Mouse (Mus musculus) CH12.LX (cell line): Measurements from ENCODE around the gene Sdhaf1. TPM values are rescaled to one million over a fixed set of nuclear protein-coding genes. Genes with fewer than 3 reads are reported as not detected.
A peak's percentile ranks its signal among the peaks of the same experiment; 100 is the strongest.

Experiments
- DNase-seq: peaks from one replicate; pipeline ENCODE4 v3.0.0-alpha.2; 2013; ENCODE audit errors: extremely low read depth
- H3K27ac ChIP-seq: 2 replicates; pipeline ENCODE4 v1.5.1; 2012; ENCODE audit warnings: low read depth, mild to moderate bottlenecking, control low read depth, moderate library complexity; ENCODE audit not compliant: insufficient read depth
- H3K27me3 ChIP-seq: replicated peaks from 2 replicates; pipeline ENCODE3; 2012; ENCODE audit warnings: inconsistent platforms
- H3K36me3 ChIP-seq, 2 experiments: replicated peaks in 1 of 2; 2 replicates each; pipeline versions ENCODE3 to v1.6.1; 2012; ENCODE audit warnings: inconsistent platforms in 1 of 2, low read length in 1 of 2, mild to moderate bottlenecking in 1 of 2, mixed read lengths in 1 of 2, moderate library complexity in 1 of 2; ENCODE audit not compliant: control insufficient read depth in 1 of 2, insufficient read depth in 1 of 2
- H3K4me1 ChIP-seq, 2 experiments: 2 replicates each; pipeline ENCODE4 v1.6.1; 2012; ENCODE audit warnings: inconsistent platforms in 1 of 2, moderate library complexity in 1 of 2; ENCODE audit not compliant: insufficient read depth in 2 of 2, control insufficient read depth in 1 of 2
- H3K4me2 ChIP-seq: 2 replicates; pipeline ENCODE4 v1.6.1; 2012; ENCODE audit warnings: low read depth, mild to moderate bottlenecking, control low read depth; ENCODE audit not compliant: poor library complexity, insufficient read depth, severe bottlenecking
- H3K4me3 ChIP-seq, 3 experiments: fragments of 150-350 bp in 1 of 3; sonication (generic) in 1 of 3; replicated peaks in 1 of 3; 2 replicates each; pipeline versions ENCODE3 to v1.5.1; 2011 to 2012; ENCODE audit warnings: low read depth in 2 of 3, low read length in 2 of 3, mild to moderate bottlenecking in 2 of 3, moderate library complexity in 2 of 3, control low read depth in 1 of 3, improper control_type of control experiment in 1 of 3, inconsistent platforms in 1 of 3, mixed read lengths in 1 of 3; ENCODE audit not compliant: poor library complexity in 1 of 3
- H3K79me2 ChIP-seq: replicated peaks from 2 replicates; pipeline ENCODE4 v1.6.1; 2012; ENCODE audit warnings: mild to moderate bottlenecking, moderate library complexity; ENCODE audit not compliant: control insufficient read depth, poor library complexity, insufficient read depth, severe bottlenecking; ENCODE audit errors: extremely low read depth
- H3K9ac ChIP-seq: 2 replicates; pipeline ENCODE4 v1.6.1; 2012; ENCODE audit warnings: low read depth, mild to moderate bottlenecking, control low read depth, moderate library complexity; ENCODE audit not compliant: insufficient read depth
- H3K9me3 ChIP-seq: replicated peaks from 2 replicates; pipeline ENCODE3; 2012; ENCODE audit warnings: low read length, inconsistent platforms, mixed read lengths
- BHLHE40 ChIP-seq: IDR thresholded peaks from 2 replicates; pipeline ENCODE4 v1.6.1; 2011; ENCODE audit warnings: mild to moderate bottlenecking, low read depth, low read length, improper control_type of control experiment
- CHD2 ChIP-seq: IDR thresholded peaks from 2 replicates; pipeline ENCODE4 v1.6.1; 2011; ENCODE audit warnings: low read length, improper control_type of control experiment
- CTCF ChIP-seq, 2 experiments: IDR thresholded peaks in 1 of 2; conservative IDR thresholded peaks in 1 of 2; 2 replicates each; pipeline ENCODE4 v1.5.1; 2011 to 2012; ENCODE audit warnings: low read depth in 2 of 2, low read length in 2 of 2, improper control_type of control experiment in 1 of 2, inconsistent platforms in 1 of 2, mild to moderate bottlenecking in 1 of 2, moderate library complexity in 1 of 2
- E2F4 ChIP-seq: IDR thresholded peaks from 2 replicates; pipeline ENCODE4 v1.6.1; 2011; ENCODE audit warnings: low read depth, low read length, improper control_type of control experiment; ENCODE audit not compliant: insufficient replicate concordance
- EP300 ChIP-seq: IDR thresholded peaks from 2 replicates; pipeline ENCODE4 v1.6.1; 2011; ENCODE audit warnings: low read length, improper control_type of control experiment
- ETS1 ChIP-seq: conservative IDR thresholded peaks from 2 replicates; pipeline ENCODE4 v1.6.1; 2012; ENCODE audit warnings: low read depth, mild to moderate bottlenecking, inconsistent platforms, low read length, improper control_type of control experiment, moderate library complexity
- GABPA ChIP-seq: IDR thresholded peaks from 2 replicates; pipeline ENCODE4 v1.6.1; 2012; ENCODE audit warnings: low read depth, low read length, improper control_type of control experiment, inconsistent platforms; ENCODE audit not compliant: insufficient replicate concordance
- IRF4 ChIP-seq: IDR thresholded peaks from 2 replicates; pipeline ENCODE4 v1.6.1; 2014; ENCODE audit warnings: low read depth, mild to moderate bottlenecking, inconsistent platforms, low read length, improper control_type of control experiment
- JUN ChIP-seq: IDR thresholded peaks from 2 replicates; pipeline ENCODE4 v1.6.1; 2011; ENCODE audit warnings: low read depth, mild to moderate bottlenecking, low read length, improper control_type of control experiment, moderate library complexity; ENCODE audit not compliant: insufficient read depth
- JUND ChIP-seq: conservative IDR thresholded peaks from 2 replicates; pipeline ENCODE4 v1.6.1; 2011; ENCODE audit warnings: low read depth, low read length, improper control_type of control experiment
- KAT2A ChIP-seq: IDR thresholded peaks from 2 replicates; pipeline ENCODE4 v1.6.1; 2012; ENCODE audit warnings: low read length, improper control_type of control experiment, inconsistent platforms; ENCODE audit not compliant: insufficient replicate concordance
- MAFK ChIP-seq: IDR thresholded peaks from 2 replicates; pipeline ENCODE4 v1.6.1; 2011; ENCODE audit warnings: low read length, improper control_type of control experiment; ENCODE audit not compliant: insufficient replicate concordance
- MAX ChIP-seq: IDR thresholded peaks from 2 replicates; pipeline ENCODE4 v1.6.1; 2011; ENCODE audit warnings: low read length, improper control_type of control experiment
- MEF2A ChIP-seq: IDR thresholded peaks from 2 replicates; pipeline ENCODE4 v1.6.1; 2014; ENCODE audit warnings: low read depth, mild to moderate bottlenecking, inconsistent platforms, low read length, improper control_type of control experiment, borderline replicate concordance
- MXI1 ChIP-seq: IDR thresholded peaks from 2 replicates; pipeline ENCODE4 v1.6.1; 2011; ENCODE audit warnings: mild to moderate bottlenecking, low read depth, low read length, improper control_type of control experiment
- MYC ChIP-seq: IDR thresholded peaks from 2 replicates; pipeline ENCODE4 v1.6.1; 2011; ENCODE audit warnings: low read depth, mild to moderate bottlenecking, improper control_type of control experiment, low read length
- NELFE ChIP-seq: IDR thresholded peaks from 2 replicates; pipeline ENCODE4 v1.6.1; 2011; ENCODE audit warnings: low read depth, low read length, improper control_type of control experiment
- NRF1 ChIP-seq: IDR thresholded peaks from 2 replicates; pipeline ENCODE4 v1.6.1; 2014; ENCODE audit warnings: low read depth, mild to moderate bottlenecking, inconsistent platforms, low read length, improper control_type of control experiment, moderate library complexity
- POLR2A ChIP-seq: IDR thresholded peaks from 2 replicates; pipeline ENCODE4 v1.6.1; 2011; ENCODE audit warnings: low read depth, mild to moderate bottlenecking, improper control_type of control experiment, low read length
- RAD21 ChIP-seq: IDR thresholded peaks from 2 replicates; pipeline ENCODE4 v1.6.1; 2011; ENCODE audit warnings: low read depth, mild to moderate bottlenecking, low read length, improper control_type of control experiment, moderate library complexity
- RCOR1 ChIP-seq: conservative IDR thresholded peaks from 2 replicates; pipeline ENCODE4 v1.6.1; 2012; ENCODE audit warnings: low read depth, mild to moderate bottlenecking, inconsistent platforms, low read length, improper control_type of control experiment
- SIN3A ChIP-seq: IDR thresholded peaks from 2 replicates; pipeline ENCODE4 v1.6.1; 2012; ENCODE audit warnings: low read length, improper control_type of control experiment, inconsistent platforms
- SMC3 ChIP-seq: IDR thresholded peaks from 2 replicates; pipeline ENCODE4 v1.6.1; 2011; ENCODE audit warnings: low read depth, low read length, improper control_type of control experiment
- UBTF ChIP-seq: IDR thresholded peaks from 2 replicates; pipeline ENCODE4 v1.6.1; 2012; ENCODE audit warnings: low read depth, mild to moderate bottlenecking, inconsistent platforms, low read length, improper control_type of control experiment, moderate library complexity
- USF1 ChIP-seq: IDR thresholded peaks from 2 replicates; pipeline ENCODE4 v1.6.1; 2014; ENCODE audit warnings: low read depth, mild to moderate bottlenecking, inconsistent platforms, low read length, improper control_type of control experiment
- USF2 ChIP-seq: conservative IDR thresholded peaks from 2 replicates; pipeline ENCODE4 v1.6.1; 2011; ENCODE audit warnings: low read depth, low read length, improper control_type of control experiment
- ZNF384 ChIP-seq: IDR thresholded peaks from 2 replicates; pipeline ENCODE4 v1.6.1; 2012; ENCODE audit warnings: low read depth, low read length, improper control_type of control experiment, inconsistent platforms
- dilution Hi-C: fragments of 300-500 bp; cut with MboI; formaldehyde crosslinking; loops from 2 replicates; pipeline ENCODE4 v1.14.3; 2020; ENCODE audit warnings: low sequenced_read_pairs; ENCODE audit not compliant: extremely low pct_unique_long_range_greater_than_20kb, extremely low pct_ligation_motif_present
- in situ Hi-C: fragments of 300-500 bp; cut with MboI; formaldehyde crosslinking; loops from 3 replicates; pipeline ENCODE4 v1.14.3; 2019; ENCODE audit warnings: low sequenced_read_pairs, low pct_ligation_motif_present, low pct_unique_long_range_greater_than_20kb, mixed read lengths
- polyA plus RNA-seq: library from polyadenylated mRNA; unstranded; fragments of >175 nt; gene quantifications from 2 replicates; pipeline ENCODE4 v1.2.1, GENCODE M21; 2012; ENCODE audit warnings: low read depth; ENCODE audit not compliant: insufficient read length
- total RNA-seq, 2 experiments: library from RNA; depleted of rRNA; stranded (reverse); fragments of 300-350 nt in 1 of 2; fragments of >200 nt in 1 of 2; gene quantifications; 2 replicates each; pipeline ENCODE4 v1.2.3; 2012 to 2014

The Sdhaf1 gene
- total and polyA plus RNA-seq, 3 experiments: 8.8 to 18.5 (median 12.8) TPM

GRCm38 (mm10) chr7:30353279-30353822 lies 29.7 kb upstream of the Sdhaf1 start:
- Histone ChIP-seq H3K4me2 (no peak overlapping the region), H3K4me3 (peak overlapping the region in 1 of 3 experiments; percentile 26), H3K27me3 (peaks cover 95% of the 10 kb centered on the region), H3K9me3 (no peaks in the 10 kb centered on the region), H3K9ac (no peak overlapping the region)
- no peak for TF ChIP-seq MEF2A
- TF ChIP-seq EP300: no peak
- no peak for TF ChIP-seq BHLHE40
- TF ChIP-seq JUND: no peak
- peak; percentile 45 for TF ChIP-seq SMC3
- no peak for TF ChIP-seq MAFK
- no peak for TF ChIP-seq ETS1
- TF ChIP-seq SIN3A: no peak
- TF ChIP-seq NELFE: no peak
- TF ChIP-seq UBTF: no peak
- TF ChIP-seq JUN: no peak
- no peak for TF ChIP-seq RCOR1
- TF ChIP-seq CTCF (conservative IDR thresholded peaks at IDR 0.05 in 1 of 2, IDR thresholded peaks at IDR 0.05 in 1 of 2; ENCODE audit: low read depth in 2 of 2, low read length in 2 of 2): peak; percentile 71 to 79
- TF ChIP-seq USF2: no peak
- TF ChIP-seq ZNF384: no peak
- TF ChIP-seq GABPA: no peak
- 0 out of 2 replicates have a peak, but pooled peaks have one; percentile 8 for TF ChIP-seq IRF4
- TF ChIP-seq RAD21: peak; percentile 26
- TF ChIP-seq E2F4: no peak
- no peak for TF ChIP-seq MAX
- no peak for TF ChIP-seq CHD2
- no peak for TF ChIP-seq NRF1
- no peak for TF ChIP-seq POLR2A
- TF ChIP-seq, all 38 proteins: peak for 4
- Histone ChIP-seq H3K36me3 (no peaks in the 10 kb centered on the region), H3K27ac (no peak overlapping the region), H3K79me2 (no peaks in the 10 kb centered on the region), H3K4me1 (peaks cover 8 to 9% of the 10 kb centered on the region in 2 experiments)
- peak; percentile 65 for DNase-seq
- dilution Hi-C loops (no loop called here), in situ Hi-C loops (no loop called here)

DNA sequence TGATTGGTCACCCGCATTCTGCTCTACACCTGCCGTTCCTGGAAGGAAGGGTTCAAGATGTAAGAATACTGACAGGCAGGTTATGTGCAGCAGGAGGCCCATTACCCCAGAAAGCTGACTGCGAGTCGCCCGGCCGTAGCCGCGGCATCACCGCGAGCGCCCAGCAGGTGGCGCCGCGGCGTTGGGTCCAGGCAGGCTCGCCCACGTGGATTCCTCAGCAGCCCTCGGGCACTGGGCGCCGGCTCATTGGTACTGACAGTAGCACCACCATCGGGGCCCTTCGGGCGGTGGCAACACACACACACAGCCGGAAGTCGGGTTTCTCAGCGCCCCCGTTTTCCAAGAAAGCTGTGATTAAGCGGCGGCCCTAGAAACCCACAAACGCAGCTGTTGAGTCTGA lies 24.1 kb upstream of the Sdhaf1 start:
- Histone ChIP-seq H3K9ac (no peak overlapping the region), H3K4me3 (no peak overlapping the region), H3K27ac (no peak overlapping the region), H3K27me3 (peaks cover 87% of the 10 kb centered on the region), H3K9me3 (no peaks in the 10 kb centered on the region), H3K4me2 (no peak overlapping the region), H3K4me1 (no peaks in the 10 kb centered on the region), H3K36me3 (no peaks in the 10 kb centered on the region), H3K79me2 (no peaks in the 10 kb centered on the region)
- in situ Hi-C loops (no loop called here), dilution Hi-C loops (no loop called here)
- TF ChIP-seq SIN3A: peak; percentile 47; the same call in 1 of the 2 replicates
- no peak for TF ChIP-seq KAT2A
- peak; percentile 15; the same call in 1 of the 2 replicates for TF ChIP-seq USF1
- TF ChIP-seq MAX: peak; percentile 92
- TF ChIP-seq E2F4: no peak
- TF ChIP-seq MYC: peak; percentile 93
- TF ChIP-seq RAD21: peak; percentile 60
- peak; percentile 35; the same call in 1 of the 2 replicates for TF ChIP-seq NELFE
- TF ChIP-seq CTCF (conservative IDR thresholded peaks at IDR 0.05 in 1 of 2, IDR thresholded peaks at IDR 0.05 in 1 of 2; ENCODE audit: low read depth in 2 of 2, low read length in 2 of 2): peak; percentile 63 to 89
- no peak for TF ChIP-seq NRF1
- TF ChIP-seq SMC3: peak; percentile 87
- peak; percentile 94 for TF ChIP-seq MXI1
- DNase-seq: peak; percentile 56
